Mouse (Mus musculus) E14TG2a.4 (cell line): ENCODE measurements around the gene Prkca.

ENCODE experiments used
- CTCF ChIP-seq: conservative IDR thresholded peaks from 2 replicates; pipeline ENCODE4 v1.5.1; 2014; ENCODE audit warnings: low read length
- POU5F1 ChIP-seq: IDR thresholded peaks from 2 replicates; pipeline ENCODE4 v1.6.1; 2014; ENCODE audit warnings: low read length, borderline replicate concordance

DNA sequence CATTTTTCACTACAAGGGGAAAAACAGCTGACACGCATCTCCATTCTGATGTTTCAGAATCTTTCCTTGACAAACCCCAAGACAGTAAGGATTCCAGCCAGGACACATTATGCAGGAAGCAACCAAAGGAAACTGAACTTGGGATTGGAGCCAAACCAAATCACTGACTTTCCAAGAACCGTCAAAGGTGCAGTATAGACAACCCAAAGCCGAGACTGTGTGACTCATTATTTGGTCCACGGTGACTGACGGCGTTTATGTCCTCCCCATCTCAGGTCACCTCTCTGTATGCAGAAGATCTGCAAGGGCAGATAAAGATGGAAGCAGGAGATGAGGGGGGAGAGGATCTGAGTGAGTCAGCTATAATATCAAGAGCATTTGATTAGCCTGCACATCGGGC, 183.7 kb downstream of the Prkca start:
- TF ChIP-seq CTCF, result no peak
- TF ChIP-seq POU5F1, result no peak
